Mouse (Mus musculus) liver, embryonic 11.5 days (tissue): ENCODE results near the gene Tcf19. TPM values are rescaled to one million over a fixed set of nuclear protein-coding genes. Genes with fewer than 3 reads are reported as not detected.

Experiments
- ATAC-seq: fragments of 200-750 bp; cut with Nextera tagmentation; replicated peaks from 2 replicates; pipeline ENCODE4 v1.8.0; 2017; ENCODE audit warnings: moderate number of reproducible peaks, mild to moderate bottlenecking, moderate TSS enrichment, moderate library complexity; ENCODE audit not compliant: low FRiP score
- DNase-seq: peaks from one replicate; pipeline ENCODE4 v3.0.0-alpha.2; 2017; ENCODE audit warnings: low spot score
- H3K27ac ChIP-seq: fragments of 300-500 bp; sonication (generic); 2 replicates; pipeline ENCODE4 v1.5.1; 2014; ENCODE audit warnings: mild to moderate bottlenecking, low read depth, low read length, control low read depth
- H3K27me3 ChIP-seq: fragments of 300-500 bp; sonication (generic); replicated peaks from 2 replicates; pipeline ENCODE4 v1.6.1; 2014; ENCODE audit warnings: low read length, mixed read lengths; ENCODE audit not compliant: control insufficient read depth, insufficient read depth
- H3K36me3 ChIP-seq: fragments of 300-500 bp; sonication (generic); 2 replicates; pipeline ENCODE4 v1.6.1; 2014; ENCODE audit warnings: mild to moderate bottlenecking, low read length, moderate library complexity, mixed read lengths; ENCODE audit not compliant: control insufficient read depth, insufficient read depth
- H3K4me1 ChIP-seq: fragments of 300-500 bp; sonication (generic); replicated peaks from 2 replicates; pipeline ENCODE4 v1.6.1; 2014; ENCODE audit warnings: low read length, mixed read lengths; ENCODE audit not compliant: control insufficient read depth, insufficient read depth
- H3K4me2 ChIP-seq: fragments of 300-500 bp; sonication (generic); 2 replicates; pipeline ENCODE4 v1.6.1; 2014; ENCODE audit warnings: mild to moderate bottlenecking, control low read depth, moderate library complexity
- H3K4me3 ChIP-seq: fragments of 300-500 bp; sonication (generic); 2 replicates; pipeline ENCODE4 v1.5.1; 2014; ENCODE audit warnings: low read depth, low read length, control low read depth
- H3K9ac ChIP-seq: fragments of 300-500 bp; sonication (generic); 2 replicates; pipeline ENCODE4 v1.6.1; 2014; ENCODE audit warnings: low read depth, low read length, control low read depth
- H3K9me3 ChIP-seq: fragments of 300-500 bp; sonication (generic); 2 replicates; pipeline ENCODE4 v1.6.1; 2016; ENCODE audit warnings: low read length, inconsistent platforms, mixed read lengths; ENCODE audit not compliant: control insufficient read depth
- WGBS: fragments of 180-500 bp; shearing (Covaris S2); extraction: QIAGEN DNeasy Blood & Tissue Kit; methylation state at CpG from one replicate; pipeline ENCODE4 v1.1.7; 2014; 5-methylcytosine and 5-hydroxymethylcytosine counted together
- polyA plus RNA-seq: library from polyadenylated mRNA; unstranded; fragments of >200 nt; fragmentation: Nextera tagmentation; extraction: Ambion mirVana; gene quantifications from 2 replicates; pipeline ENCODE4 v1.2.1, GENCODE M21; 2014

Gene Tcf19
- polyA plus RNA-seq, 1 experiment from 2014 or later: 41.2 TPM

GRCm38 (mm10) chr17:35550871-35551270, 34.2 kb upstream of the Tcf19 start:
- H3K4me2 ChIP-seq: no peak overlapping the region
- WGBS: 51% methylated on average over 8 of the region's 8 CpGs

GRCm38 (mm10) chr17:35550143-35550494, 33.5 kb upstream of the Tcf19 start:
- ATAC-seq: no peak
- no peak for DNase-seq
- H3K36me3 ChIP-seq: no peaks in the 10 kb centered on the region
- H3K27me3 ChIP-seq: no peaks in the 10 kb centered on the region
- H3K4me1 ChIP-seq: no peaks in the 10 kb centered on the region
- H3K4me3 ChIP-seq: no peak overlapping the region
- no peak overlapping the region for H3K4me2 ChIP-seq
- no peaks in the 10 kb centered on the region for H3K9me3 ChIP-seq
- peak overlapping the region; percentile 16; the same call in 1 of the 2 replicates for H3K27ac ChIP-seq
- 91% methylated on average over 4 of the region's 4 CpGs for WGBS
- H3K9ac ChIP-seq: no peak overlapping the region

More at GRCm38 (mm10) chr17:35550871-35551270, 34.2 kb upstream of the Tcf19 start:
- Histone ChIP-seq H3K9ac (no peak overlapping the region), H3K4me3 (no peak overlapping the region), H3K9me3 (no peaks in the 10 kb centered on the region), H3K36me3 (no peaks in the 10 kb centered on the region), H3K27ac (no peak overlapping the region), H3K4me1 (no peaks in the 10 kb centered on the region), H3K27me3 (no peaks in the 10 kb centered on the region)
- ATAC-seq (no peak), DNase-seq (no peak)

GRCm38 (mm10) chr17:35549437-35550142, 33.0 kb upstream of the Tcf19 start:
- DNase-seq (no peak), ATAC-seq (no peak)
- H3K27me3 ChIP-seq: no peaks in the 10 kb centered on the region
- no peak overlapping the region for H3K4me3 ChIP-seq
- no peaks in the 10 kb centered on the region for H3K36me3 ChIP-seq
- no peaks in the 10 kb centered on the region for H3K4me1 ChIP-seq
- H3K9me3 ChIP-seq: no peaks in the 10 kb centered on the region
- H3K9ac ChIP-seq: no peak overlapping the region
- no peak overlapping the region for H3K4me2 ChIP-seq
- peak overlapping the region; percentile 16 for H3K27ac ChIP-seq
- WGBS: 43% methylated on average over 15 of the region's 15 CpGs

GRCm38 (mm10) chr17:35548636-35549035, 32.0 kb upstream of the Tcf19 start:
- H3K4me3 ChIP-seq: no peak overlapping the region
- no peaks in the 10 kb centered on the region for H3K9me3 ChIP-seq
- H3K27me3 ChIP-seq: no peaks in the 10 kb centered on the region
- no peaks in the 10 kb centered on the region for H3K4me1 ChIP-seq
- WGBS: 25% methylated on average over 5 of the region's 5 CpGs
- no peak overlapping the region for H3K4me2 ChIP-seq
- DNase-seq: no peak
- no peak overlapping the region for H3K27ac ChIP-seq
- H3K9ac ChIP-seq: no peak overlapping the region
- H3K36me3 ChIP-seq: no peaks in the 10 kb centered on the region
- ATAC-seq: no peak

GRCm38 (mm10) chr17:35547465-35547864, 30.8 kb upstream of the Tcf19 start:
- H3K27ac ChIP-seq: no peak overlapping the region
- H3K27me3 ChIP-seq: no peaks in the 10 kb centered on the region
- no peak for ATAC-seq
- H3K9ac ChIP-seq: no peak overlapping the region
- 78% methylated on average over 2 of the region's 2 CpGs for WGBS
- DNase-seq: no peak
- no peaks in the 10 kb centered on the region for H3K4me1 ChIP-seq
- H3K36me3 ChIP-seq: no peaks in the 10 kb centered on the region
- no peak overlapping the region for H3K4me3 ChIP-seq
- H3K9me3 ChIP-seq: no peaks in the 10 kb centered on the region
- no peak overlapping the region for H3K4me2 ChIP-seq

GRCm38 (mm10) chr17:35544680-35545079, 28.1 kb upstream of the Tcf19 start:
- no peak overlapping the region for H3K9ac ChIP-seq
- no peak for ATAC-seq
- no peak overlapping the region for H3K4me3 ChIP-seq
- no peaks in the 10 kb centered on the region for H3K9me3 ChIP-seq
- no peaks in the 10 kb centered on the region for H3K27me3 ChIP-seq
- DNase-seq: no peak
- H3K27ac ChIP-seq: no peak overlapping the region
- no peaks in the 10 kb centered on the region for H3K4me1 ChIP-seq
- no peak overlapping the region for H3K4me2 ChIP-seq
- WGBS: 34% methylated on average over 6 of the region's 6 CpGs
- no peaks in the 10 kb centered on the region for H3K36me3 ChIP-seq

- Histone ChIP-seq H3K9me3 (no peaks in the 10 kb centered on the region), H3K27ac (no peak overlapping the region), H3K9ac (no peak overlapping the region), H3K36me3 (no peaks in the 10 kb centered on the region), H3K27me3 (no peaks in the 10 kb centered on the region), H3K4me2 (no peak overlapping the region), H3K4me3 (no peak overlapping the region), H3K4me1 (no peaks in the 10 kb centered on the region)
- DNase-seq (no peak), ATAC-seq (no peak)
- 67% methylated on average over 6 of the region's 6 CpGs for WGBS
These were observed 27.4 kb upstream of the Tcf19 start for GRCm38 (mm10) chr17:35544001-35544400.

- ATAC-seq (no peak), DNase-seq (no peak)
- Histone ChIP-seq H3K9me3 (no peaks in the 10 kb centered on the region), H3K27ac (no peak overlapping the region), H3K36me3 (no peaks in the 10 kb centered on the region), H3K27me3 (no peaks in the 10 kb centered on the region), H3K4me2 (no peak overlapping the region), H3K4me1 (no peaks in the 10 kb centered on the region), H3K9ac (no peak overlapping the region), H3K4me3 (no peak overlapping the region)
- 59% methylated on average over 14 of the region's 14 CpGs for WGBS
These were observed 26.8 kb upstream of the Tcf19 start for GRCm38 (mm10) chr17:35543412-35543861.

GRCm38 (mm10) chr17:35542761-35543411, 26.3 kb upstream of the Tcf19 start:
- 74% methylated on average over 15 of the region's 15 CpGs for WGBS
- H3K4me2 ChIP-seq: no peak overlapping the region
- no peaks in the 10 kb centered on the region for H3K36me3 ChIP-seq
- H3K4me1 ChIP-seq: no peaks in the 10 kb centered on the region
- no peaks in the 10 kb centered on the region for H3K9me3 ChIP-seq
- no peak overlapping the region for H3K9ac ChIP-seq
- H3K27me3 ChIP-seq: no peaks in the 10 kb centered on the region
- H3K27ac ChIP-seq: no peak overlapping the region
- no peak overlapping the region for H3K4me3 ChIP-seq
- DNase-seq (no peak), ATAC-seq (no peak)
